Mouse (Mus musculus): Measurements from ENCODE around the gene Gm20517.

GRCm38 (mm10) chr17:47632181-47632840 lies 20.9 kb downstream of the Gm20517 start:
- no peak for TF ChIP-seq CTCF (IDR thresholded peaks at IDR 0.05; ENCODE audit: low read depth)
- no peak for TF ChIP-seq EP300 (IDR thresholded peaks at IDR 0.05; ENCODE audit: low read depth)

Measured in liver, embryonic 14.5 days (tissue).